Mouse (Mus musculus): ENCODE results near the gene Tpst1. TPM values are rescaled to one million over a fixed set of nuclear protein-coding genes. Genes with fewer than 3 reads are reported as not detected.
A peak's percentile ranks its signal among the peaks of the same experiment; 100 is the strongest.

Tpst1 gene
- polyA plus RNA-seq, 1 experiment from 2014 or later, result 25.8 TPM

DNA sequence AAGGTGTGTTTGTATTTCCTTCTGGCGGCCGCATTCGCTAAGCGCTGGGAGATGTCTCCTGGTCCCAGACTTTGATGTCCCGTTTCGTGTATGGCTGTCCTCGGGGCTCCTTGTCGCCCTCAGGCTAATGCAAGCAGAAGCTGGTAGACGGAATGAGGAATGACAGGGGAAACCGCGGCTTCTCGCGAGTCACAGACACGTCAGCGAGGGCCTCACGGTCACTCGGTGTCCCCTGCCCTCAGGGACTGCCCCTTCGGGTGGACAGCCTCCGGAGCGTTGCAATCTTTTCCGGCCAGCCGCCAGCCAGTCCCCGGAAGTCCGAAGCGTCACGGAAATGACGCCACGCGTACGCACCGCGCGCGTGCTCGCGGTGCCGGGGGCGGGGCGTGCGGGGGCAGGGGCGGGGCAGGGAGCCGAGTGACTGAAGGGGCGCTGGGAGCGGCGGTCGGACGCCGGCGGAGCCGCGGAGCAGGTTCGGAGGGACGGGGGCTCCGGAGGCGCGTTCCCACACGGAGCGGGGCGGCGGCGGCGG lies 98.4 kb downstream of the Tpst1 start, which contains the start of gene Rabgef1:
Gene Rabgef1 (plus strand): TSS at position 376 of the 532 bp plus-strand sequence.
- no peaks in the 10 kb centered on the region for H3K36me3 ChIP-seq
- H3K4me2 ChIP-seq, result peak within 1 kb of the TSS; percentile 80
- under 1% methylated on average over 55 of the region's 62 CpGs for WGBS
- H3K4me1 ChIP-seq (replicated peaks), result peaks cover 35% of the 10 kb centered on the region
- H3K4me3 ChIP-seq, result peak within 1 kb of the TSS; percentile 94
- peak; percentile 94 for ATAC-seq (ENCODE audit: insufficient number of reproducible peaks, low FRiP score)
- H3K27ac ChIP-seq (ENCODE audit: poor library complexity, severe bottlenecking), result peak within 1 kb of the TSS; percentile 98
- H3K27me3 ChIP-seq (replicated peaks), result no peaks in the 10 kb centered on the region
- H3K9ac ChIP-seq, result peak within 1 kb of the TSS; percentile 89
- no peaks in the 10 kb centered on the region for H3K9me3 ChIP-seq (replicated peaks)

DNA sequence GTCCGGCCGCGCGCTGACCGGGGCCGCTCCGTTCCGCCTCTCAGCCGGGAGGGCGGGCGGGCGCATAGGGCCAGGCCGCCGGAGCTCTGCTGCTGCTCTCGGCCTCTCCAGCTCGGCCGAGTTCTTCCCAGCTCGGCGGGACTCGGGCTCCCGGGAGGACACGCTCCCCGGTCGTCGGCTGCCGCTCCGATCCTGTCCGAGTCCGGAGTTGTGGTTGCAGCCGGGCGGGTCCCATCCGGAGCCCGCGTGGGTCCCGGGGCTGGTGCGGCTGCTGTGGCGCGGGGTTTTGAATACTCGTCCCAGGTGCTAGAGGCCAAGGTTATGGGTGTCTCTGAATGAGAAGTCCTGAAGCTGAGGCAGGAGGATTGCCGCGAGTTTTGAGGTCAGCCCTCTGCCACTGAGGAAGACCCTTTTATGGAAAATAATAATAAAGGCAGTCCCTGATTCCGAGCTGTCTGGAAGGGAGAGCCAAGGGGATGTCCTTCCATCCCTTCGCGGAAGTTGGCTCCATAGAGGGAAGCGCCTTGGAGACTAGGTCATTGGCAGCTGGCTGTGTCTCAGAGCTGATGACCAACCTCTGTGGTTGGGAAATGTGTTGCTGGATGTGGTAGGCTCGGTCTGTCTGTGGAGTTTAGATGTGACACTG lies 99.0 kb downstream of the Tpst1 start:
- no peak for ATAC-seq (ENCODE audit: insufficient number of reproducible peaks, low FRiP score)
- H3K9me3 ChIP-seq (replicated peaks), result no peaks in the 10 kb centered on the region
- no peaks in the 10 kb centered on the region for H3K27me3 ChIP-seq (replicated peaks)
- H3K27ac ChIP-seq (ENCODE audit: poor library complexity, severe bottlenecking), result peak overlapping the region; percentile 98
- H3K4me3 ChIP-seq, result peak overlapping the region; percentile 94
- peak overlapping the region; percentile 89 for H3K9ac ChIP-seq
- H3K4me2 ChIP-seq, result peak overlapping the region; percentile 80
- WGBS, result under 1% methylated on average over 35 of the region's 46 CpGs
- H3K4me1 ChIP-seq (replicated peaks), result peaks cover 35% of the 10 kb centered on the region
- no peaks in the 10 kb centered on the region for H3K36me3 ChIP-seq

DNA sequence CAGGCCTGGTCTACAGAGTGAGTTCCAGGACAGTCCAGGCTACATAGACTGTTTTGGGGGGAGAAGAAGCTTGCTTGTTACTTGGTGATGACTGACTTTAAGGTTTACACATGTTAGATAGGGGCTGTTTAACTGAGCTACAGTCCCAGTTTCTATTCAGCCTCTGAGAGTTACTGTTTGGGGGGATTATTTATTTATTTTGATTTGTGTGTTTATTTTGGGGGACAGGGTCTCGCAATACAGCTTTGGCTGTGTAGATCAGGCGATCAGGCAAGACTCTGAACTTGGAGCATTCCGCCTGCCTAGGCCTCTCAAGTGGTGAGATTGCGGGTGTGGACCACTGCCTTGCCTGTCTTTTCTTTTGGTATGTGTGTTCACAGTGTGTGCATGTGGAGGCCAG lies 99.9 kb downstream of the Tpst1 start:
- Histone ChIP-seq H3K4me1 (replicated peaks) (peaks cover 39% of the 10 kb centered on the region), H3K27ac (ENCODE audit: poor library complexity, severe bottlenecking) (no peak overlapping the region), H3K36me3 (no peaks in the 10 kb centered on the region), H3K9me3 (replicated peaks) (no peaks in the 10 kb centered on the region), H3K4me3 (peak overlapping the region; percentile 94; the same call in 1 of the 2 replicates), H3K9ac (peak overlapping the region; percentile 89), H3K27me3 (replicated peaks) (no peaks in the 10 kb centered on the region), H3K4me2 (peak overlapping the region; percentile 80)
- ATAC-seq (ENCODE audit: insufficient number of reproducible peaks, low FRiP score), result no peak
- WGBS, result 73% methylated on average over 4 of the region's 4 CpGs

DNA sequence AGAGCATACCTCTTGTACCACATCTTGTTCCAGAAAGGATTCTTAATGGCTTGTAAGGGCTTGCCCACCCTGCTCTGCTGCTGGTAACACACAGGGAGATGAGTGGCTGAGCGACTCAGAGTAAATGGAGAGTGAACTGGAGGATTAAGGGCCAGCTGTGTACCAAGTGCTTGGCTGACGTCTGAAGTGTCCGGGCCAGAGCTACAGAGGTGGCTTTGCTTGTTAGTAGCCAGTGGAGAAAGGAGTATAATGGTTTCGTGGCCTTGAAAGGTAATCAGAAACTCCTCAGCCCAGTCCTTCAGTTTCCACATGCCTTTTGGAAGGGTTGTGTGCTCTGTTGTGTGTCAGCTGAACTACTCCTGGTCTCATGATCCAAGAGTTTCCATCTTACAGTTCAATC lies 104.7 kb downstream of the Tpst1 start:
- H3K27ac ChIP-seq (ENCODE audit: poor library complexity, severe bottlenecking), result no peak overlapping the region
- H3K36me3 ChIP-seq, result no peaks in the 10 kb centered on the region
- WGBS, result 51% methylated on average over 4 of the region's 4 CpGs
- no peak for ATAC-seq (ENCODE audit: insufficient number of reproducible peaks, low FRiP score)
- no peaks in the 10 kb centered on the region for H3K27me3 ChIP-seq (replicated peaks)
- no peak overlapping the region for H3K4me3 ChIP-seq
- H3K9me3 ChIP-seq (replicated peaks), result no peaks in the 10 kb centered on the region
- H3K4me2 ChIP-seq, result no peak overlapping the region
- no peak overlapping the region for H3K9ac ChIP-seq
- H3K4me1 ChIP-seq (replicated peaks), result peaks cover 40% of the 10 kb centered on the region

DNA sequence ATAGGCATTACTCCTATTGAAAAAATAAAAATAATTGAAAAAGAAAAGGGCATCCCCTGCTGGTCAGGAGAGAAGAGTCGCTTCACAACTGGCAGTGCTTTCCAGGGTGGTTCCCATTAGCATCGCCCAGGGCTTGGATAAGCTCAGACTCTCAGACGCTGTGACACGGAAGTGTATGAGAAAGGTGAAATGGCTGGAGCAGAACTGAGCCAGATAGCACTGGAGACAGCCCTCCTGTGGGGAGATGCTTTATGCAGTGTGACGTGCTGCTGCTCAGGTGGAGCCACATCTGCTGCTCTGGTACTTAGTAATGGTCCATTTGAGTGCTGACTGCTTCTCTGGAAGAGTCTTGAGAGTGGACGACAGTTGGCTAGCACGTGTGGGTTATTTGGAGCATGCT lies 107.2 kb downstream of the Tpst1 start:
- no peak overlapping the region for H3K9ac ChIP-seq
- no peak for ATAC-seq (ENCODE audit: insufficient number of reproducible peaks, low FRiP score)
- H3K27me3 ChIP-seq (replicated peaks), result no peaks in the 10 kb centered on the region
- H3K4me3 ChIP-seq, result no peak overlapping the region
- H3K4me2 ChIP-seq, result no peak overlapping the region
- WGBS, result 66% methylated on average over 7 of the region's 7 CpGs
- H3K4me1 ChIP-seq (replicated peaks), result peaks cover 39% of the 10 kb centered on the region
- H3K9me3 ChIP-seq (replicated peaks), result no peaks in the 10 kb centered on the region
- no peaks in the 10 kb centered on the region for H3K36me3 ChIP-seq
- no peak overlapping the region for H3K27ac ChIP-seq (ENCODE audit: poor library complexity, severe bottlenecking)

DNA sequence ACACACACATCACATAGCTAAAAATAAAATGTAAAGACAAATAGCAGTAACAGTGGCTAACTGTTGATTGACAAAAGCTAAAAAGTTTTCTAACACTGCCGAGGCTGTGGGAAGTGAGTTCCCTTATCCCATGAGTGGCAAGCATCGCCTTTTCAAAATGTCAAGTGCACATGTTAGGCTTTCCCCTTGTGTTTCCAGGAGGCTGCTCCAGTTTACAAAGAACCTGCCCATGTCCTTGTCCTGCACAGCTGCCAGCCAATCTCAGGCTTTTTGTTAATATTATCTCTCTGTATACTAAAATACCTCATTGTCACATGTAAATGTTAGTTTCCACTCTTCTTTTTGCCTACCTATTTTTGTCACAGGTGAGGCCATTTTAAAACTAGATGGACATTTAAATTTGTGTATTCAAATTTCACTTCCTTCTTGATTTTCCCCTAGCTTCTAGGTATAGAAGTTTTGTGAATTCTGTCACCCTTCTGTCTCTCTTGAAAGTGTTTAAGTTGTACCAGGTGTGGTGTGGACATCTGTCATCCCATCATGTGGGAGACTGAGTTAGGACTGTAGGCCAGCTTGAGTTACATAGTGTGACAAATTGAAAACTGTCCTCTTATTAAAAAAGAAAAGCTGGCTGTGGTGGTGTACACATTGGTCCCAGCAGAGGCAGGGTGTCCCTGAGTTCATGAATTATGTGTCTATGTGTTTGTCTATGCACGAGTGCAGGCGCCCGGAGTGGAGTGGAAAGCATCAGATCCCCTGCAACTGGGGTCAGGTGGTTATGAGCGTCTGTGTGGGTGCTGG lies 108.8 kb downstream of the Tpst1 start:
- WGBS, result 81% methylated on average over 6 of the region's 6 CpGs
- Histone ChIP-seq H3K27ac (ENCODE audit: poor library complexity, severe bottlenecking) (no peak overlapping the region), H3K27me3 (replicated peaks) (no peaks in the 10 kb centered on the region), H3K4me1 (replicated peaks) (peaks cover 39% of the 10 kb centered on the region), H3K4me2 (no peak overlapping the region), H3K4me3 (no peak overlapping the region), H3K36me3 (no peaks in the 10 kb centered on the region), H3K9me3 (replicated peaks) (no peaks in the 10 kb centered on the region), H3K9ac (no peak overlapping the region)
- no peak for ATAC-seq (ENCODE audit: insufficient number of reproducible peaks, low FRiP score)

DNA sequence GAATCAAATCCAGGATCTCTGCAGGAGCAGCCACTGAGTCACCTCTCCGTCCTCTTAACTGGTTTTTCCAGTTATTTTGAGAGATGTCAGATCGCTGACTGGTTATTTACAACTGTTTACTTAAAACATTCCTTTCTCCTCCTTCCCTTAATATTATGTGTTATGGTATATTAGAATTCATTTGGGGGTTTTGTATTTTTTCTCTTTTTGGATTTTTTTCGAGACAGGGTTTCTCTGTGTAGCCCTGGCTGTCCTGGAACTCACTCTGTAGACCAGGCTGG lies 109.4 kb downstream of the Tpst1 start:
- Histone ChIP-seq H3K9me3 (replicated peaks) (no peaks in the 10 kb centered on the region), H3K9ac (no peak overlapping the region), H3K27me3 (replicated peaks) (no peaks in the 10 kb centered on the region), H3K27ac (ENCODE audit: poor library complexity, severe bottlenecking) (no peak overlapping the region), H3K36me3 (peaks cover 3% of the 10 kb centered on the region), H3K4me2 (no peak overlapping the region), H3K4me3 (no peak overlapping the region), H3K4me1 (replicated peaks) (peaks cover 39% of the 10 kb centered on the region)
- 91% methylated on average over 3 of the region's 3 CpGs for WGBS
- no peak for ATAC-seq (ENCODE audit: insufficient number of reproducible peaks, low FRiP score)

DNA sequence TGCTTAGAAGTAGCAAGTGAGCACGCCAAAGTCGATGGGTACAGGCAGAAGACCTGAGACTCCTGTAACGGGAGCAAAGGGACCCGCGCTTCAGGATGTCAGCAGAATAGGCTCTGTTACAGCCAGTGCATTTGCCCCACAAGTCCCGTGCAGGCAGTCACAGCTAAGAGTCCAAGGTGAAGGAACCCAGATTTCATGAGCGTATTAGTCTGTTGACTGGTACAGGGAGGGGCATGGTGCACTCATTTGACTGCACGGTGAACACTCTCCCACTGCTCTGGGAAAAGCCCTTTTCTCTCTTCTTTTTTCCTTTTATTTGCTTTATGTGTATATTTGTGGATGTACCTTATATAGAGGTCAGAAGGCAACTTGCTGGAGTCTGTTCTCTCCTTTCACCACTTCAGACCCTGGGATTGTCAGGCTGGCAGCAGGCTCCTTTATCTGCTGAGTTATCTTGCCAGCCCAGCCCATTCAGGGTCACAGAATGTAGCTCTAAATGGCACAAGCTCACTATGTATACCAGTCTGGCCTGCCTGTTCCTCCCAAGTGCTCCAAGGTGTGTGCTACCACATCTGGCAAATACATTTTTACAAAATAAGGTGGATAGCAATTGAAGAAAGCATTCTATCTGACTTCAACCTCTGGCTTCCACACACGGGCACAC lies 111.2 kb downstream of the Tpst1 start:
- H3K27me3 ChIP-seq (replicated peaks), result no peaks in the 10 kb centered on the region
- no peak overlapping the region for H3K27ac ChIP-seq (ENCODE audit: poor library complexity, severe bottlenecking)
- 79% methylated on average over 9 of the region's 9 CpGs for WGBS
- H3K4me2 ChIP-seq, result no peak overlapping the region
- no peak overlapping the region for H3K4me3 ChIP-seq
- ATAC-seq (ENCODE audit: insufficient number of reproducible peaks, low FRiP score), result no peak
- no peak overlapping the region for H3K9ac ChIP-seq
- peaks cover 29% of the 10 kb centered on the region for H3K4me1 ChIP-seq (replicated peaks)
- H3K9me3 ChIP-seq (replicated peaks), result no peaks in the 10 kb centered on the region
- H3K36me3 ChIP-seq, result peaks cover 21% of the 10 kb centered on the region

DNA sequence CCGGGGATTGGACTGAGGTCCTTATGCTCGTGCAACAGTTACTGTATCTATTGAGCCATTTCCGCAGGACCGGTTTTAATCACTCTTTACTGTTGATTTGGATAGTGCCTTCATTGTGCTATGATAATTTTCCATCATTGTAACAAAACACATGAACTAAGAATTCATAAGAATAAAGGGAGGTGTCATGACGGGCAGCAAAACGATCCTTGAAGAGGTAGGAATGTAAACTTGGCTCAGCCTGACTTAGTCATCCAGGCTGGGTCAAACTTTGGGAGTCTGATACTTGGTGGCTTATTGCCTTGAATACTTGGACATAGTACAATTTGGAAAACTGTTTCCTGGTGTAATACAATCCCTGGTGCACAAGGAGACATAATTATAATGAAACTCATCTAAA lies 112.2 kb downstream of the Tpst1 start:
- WGBS, result 86% methylated on average over 6 of the region's 6 CpGs
- ATAC-seq (ENCODE audit: insufficient number of reproducible peaks, low FRiP score), result no peak

More for the DNA sequence above, 112.2 kb downstream of the Tpst1 start:
- no peaks in the 10 kb centered on the region for H3K27me3 ChIP-seq (replicated peaks)
- peaks cover 31% of the 10 kb centered on the region for H3K36me3 ChIP-seq
- no peak overlapping the region for H3K27ac ChIP-seq (ENCODE audit: poor library complexity, severe bottlenecking)
- H3K4me1 ChIP-seq (replicated peaks), result peaks cover 21% of the 10 kb centered on the region
- H3K9ac ChIP-seq, result no peak overlapping the region
- H3K4me2 ChIP-seq, result no peak overlapping the region
- H3K4me3 ChIP-seq, result no peak overlapping the region
- no peaks in the 10 kb centered on the region for H3K9me3 ChIP-seq (replicated peaks)

All from heart, embryonic 12.5 days (tissue).